Mouse (Mus musculus) MEL (cell line): ENCODE measurements around the gene H2-DMa. TPM values are rescaled to one million over a fixed set of nuclear protein-coding genes. Genes with fewer than 3 reads are reported as not detected.
A peak's percentile ranks its signal among the peaks of the same experiment; 100 is the strongest.

Experiments used
- DNase-seq: peaks from one replicate; pipeline ENCODE4 v3.0.0; 2011; ENCODE audit warnings: low read depth, low spot score
- H3K27ac ChIP-seq: 2 replicates; pipeline ENCODE4 v1.5.1; 2012; ENCODE audit warnings: low read depth, mild to moderate bottlenecking, control low read depth, low read length, moderate library complexity; ENCODE audit not compliant: control insufficient read depth
- H3K27me3 ChIP-seq, 2 experiments: fragments of 150-350 bp in 1 of 2; sonication (generic) in 1 of 2; 2 replicates each; pipeline ENCODE4 v1.6.1; 2012; ENCODE audit warnings: low read length in 2 of 2, mild to moderate bottlenecking in 2 of 2, improper control_type of control experiment in 1 of 2, moderate library complexity in 1 of 2; ENCODE audit not compliant: insufficient read depth in 2 of 2, control insufficient read depth in 1 of 2
- H3K36me3 ChIP-seq, 2 experiments: 2 replicates each; pipeline ENCODE4 v1.6.1; 2012 to 2014; ENCODE audit warnings: low read length in 2 of 2, improper control_type of control experiment in 1 of 2, inconsistent platforms in 1 of 2, mild to moderate bottlenecking in 1 of 2; ENCODE audit not compliant: insufficient read depth in 2 of 2, control insufficient read depth in 1 of 2
- H3K4me1 ChIP-seq, 2 experiments: fragments of 150-350 bp in 1 of 2; sonication (generic) in 1 of 2; 2 replicates each; pipeline ENCODE4 v1.6.1; 2012; ENCODE audit warnings: low read length in 2 of 2, improper control_type of control experiment in 1 of 2, mild to moderate bottlenecking in 1 of 2; ENCODE audit not compliant: insufficient read depth in 2 of 2, control insufficient read depth in 1 of 2
- H3K4me3 ChIP-seq, 2 experiments: fragments of 150-350 bp in 1 of 2; sonication (generic) in 1 of 2; 2 replicates each; pipeline ENCODE4 v1.5.1; 2012; ENCODE audit warnings: low read depth in 2 of 2, low read length in 2 of 2, mild to moderate bottlenecking in 2 of 2, moderate library complexity in 2 of 2, control low read depth in 1 of 2, improper control_type of control experiment in 1 of 2; ENCODE audit not compliant: control insufficient read depth in 1 of 2, insufficient read depth in 1 of 2
- H3K79me2 ChIP-seq: 2 replicates; pipeline ENCODE4 v1.6.1; 2012; ENCODE audit warnings: mild to moderate bottlenecking, low read length, moderate library complexity; ENCODE audit not compliant: control insufficient read depth, poor library complexity, insufficient read depth
- H3K9ac ChIP-seq: 2 replicates; pipeline ENCODE4 v1.6.1; 2012; ENCODE audit warnings: low read depth, mild to moderate bottlenecking, control low read depth, low read length, moderate library complexity; ENCODE audit not compliant: control insufficient read depth, poor library complexity, severe bottlenecking
- H3K9me3 ChIP-seq: fragments of 150-350 bp; sonication (generic); replicated peaks from 2 replicates; pipeline ENCODE4 v1.6.1; 2012; ENCODE audit warnings: mild to moderate bottlenecking, low read length, improper control_type of control experiment, moderate library complexity; ENCODE audit not compliant: insufficient read depth
- BHLHE40 ChIP-seq: IDR thresholded peaks from 2 replicates; pipeline ENCODE4 v1.6.1; 2012; ENCODE audit warnings: low read depth, mild to moderate bottlenecking, inconsistent platforms, low read length, improper control_type of control experiment, borderline replicate concordance
- CHD1 ChIP-seq: IDR thresholded peaks from 2 replicates; pipeline ENCODE4 v1.6.1; 2012; ENCODE audit warnings: low read depth, mild to moderate bottlenecking, inconsistent platforms, low read length, improper control_type of control experiment
- CHD2 ChIP-seq: IDR thresholded peaks from 2 replicates; pipeline ENCODE4 v1.6.1; 2011; ENCODE audit warnings: low read length, improper control_type of control experiment
- CTCF ChIP-seq, 3 experiments: IDR thresholded peaks in 2 of 3; conservative IDR thresholded peaks in 1 of 3; 2 replicates each; pipeline ENCODE4 v1.5.1; 2011 to 2012; ENCODE audit warnings: low read length in 3 of 3, low read depth in 2 of 3, mild to moderate bottlenecking in 2 of 3, improper control_type of control experiment in 1 of 3, inconsistent platforms in 1 of 3, mixed read lengths in 1 of 3, moderate library complexity in 1 of 3; ENCODE audit not compliant: control insufficient read depth in 1 of 3, insufficient read depth in 1 of 3, poor library complexity in 1 of 3, severe bottlenecking in 1 of 3
- ELF1 ChIP-seq: IDR thresholded peaks from 2 replicates; pipeline ENCODE4 v1.6.1; 2014; ENCODE audit warnings: low read depth, mild to moderate bottlenecking, inconsistent platforms, low read length, improper control_type of control experiment, moderate library complexity
- EP300 ChIP-seq, 2 experiments: IDR thresholded peaks; 2 replicates each; pipeline ENCODE4 v1.6.1; 2011; ENCODE audit warnings: improper control_type of control experiment in 2 of 2, low read length in 2 of 2, low read depth in 1 of 2, mild to moderate bottlenecking in 1 of 2
- ETS1 ChIP-seq: IDR thresholded peaks from 2 replicates; pipeline ENCODE4 v1.6.1; 2012; ENCODE audit warnings: low read depth, mild to moderate bottlenecking, inconsistent platforms, low read length, improper control_type of control experiment, moderate library complexity
- MAX ChIP-seq: IDR thresholded peaks from 2 replicates; pipeline ENCODE4 v1.6.1; 2011; ENCODE audit warnings: low read length, improper control_type of control experiment
- MXI1 ChIP-seq: IDR thresholded peaks from 2 replicates; pipeline ENCODE4 v1.6.1; 2011; ENCODE audit warnings: mild to moderate bottlenecking, low read depth, low read length, improper control_type of control experiment
- MYB ChIP-seq: IDR thresholded peaks from 2 replicates; pipeline ENCODE4 v1.6.1; 2011; ENCODE audit warnings: mild to moderate bottlenecking, low read depth, low read length, improper control_type of control experiment
- NELFE ChIP-seq: IDR thresholded peaks from 2 replicates; pipeline ENCODE4 v1.6.1; 2011; ENCODE audit warnings: low read depth, low read length, improper control_type of control experiment
- NRF1 ChIP-seq: IDR thresholded peaks from 2 replicates; pipeline ENCODE4 v1.6.1; 2014; ENCODE audit warnings: low read depth, mild to moderate bottlenecking, inconsistent platforms, low read length, improper control_type of control experiment, moderate library complexity; ENCODE audit not compliant: poor library complexity, insufficient read depth, severe bottlenecking
- POLR2A ChIP-seq, 2 experiments: IDR thresholded peaks; 2 replicates each; pipeline ENCODE4 v1.6.1; 2011 to 2012; ENCODE audit warnings: low read length in 2 of 2, mild to moderate bottlenecking in 2 of 2, control low read depth in 1 of 2, improper control_type of control experiment in 1 of 2, low read depth in 1 of 2, moderate library complexity in 1 of 2; ENCODE audit not compliant: control insufficient read depth in 1 of 2, insufficient read depth in 1 of 2, poor library complexity in 1 of 2
- POLR2AphosphoS2 ChIP-seq: IDR thresholded peaks from 2 replicates; pipeline ENCODE4 v1.6.1; 2011; ENCODE audit warnings: low read length, improper control_type of control experiment
- SMC3 ChIP-seq: IDR thresholded peaks from 2 replicates; pipeline ENCODE4 v1.6.1; 2011; ENCODE audit warnings: low read depth, low read length, improper control_type of control experiment
- TAL1 ChIP-seq: IDR thresholded peaks from 2 replicates; pipeline ENCODE4 v1.6.1; 2012; ENCODE audit warnings: mild to moderate bottlenecking, inconsistent platforms, low read length, moderate library complexity, mixed read lengths
- TCF12 ChIP-seq: IDR thresholded peaks from 2 replicates; pipeline ENCODE4 v1.6.1; 2014; ENCODE audit warnings: low read depth, mild to moderate bottlenecking, inconsistent platforms, low read length, improper control_type of control experiment, moderate library complexity
- UBTF ChIP-seq: IDR thresholded peaks from 2 replicates; pipeline ENCODE4 v1.6.1; 2012; ENCODE audit warnings: low read depth, mild to moderate bottlenecking, inconsistent platforms, low read length, improper control_type of control experiment, moderate library complexity, borderline replicate concordance; ENCODE audit not compliant: insufficient read depth
- polyA plus RNA-seq, 2 experiments: library from polyadenylated mRNA; stranded (reverse) in 1 of 2; unstranded in 1 of 2; fragments of >175 nt in 1 of 2; fragments of >200 nt in 1 of 2; gene quantifications; 2 replicates each; pipeline versions ENCODE4 v1.2.1 to v1.2.4; 2012; ENCODE audit warnings: low replicate concordance in 2 of 2, low read depth in 1 of 2; ENCODE audit not compliant: insufficient read length in 2 of 2, insufficient read depth in 1 of 2, missing spikeins in 1 of 2
- total RNA-seq: library from RNA; depleted of rRNA; stranded (reverse); fragments of 300-350 nt; gene quantifications from 2 replicates; pipeline ENCODE4 v1.2.3, GENCODE M21; 2012

H2-DMa gene
- total and polyA plus RNA-seq, 3 experiments = 38.3 to 38.7 TPM; not detected in 1

DNA sequence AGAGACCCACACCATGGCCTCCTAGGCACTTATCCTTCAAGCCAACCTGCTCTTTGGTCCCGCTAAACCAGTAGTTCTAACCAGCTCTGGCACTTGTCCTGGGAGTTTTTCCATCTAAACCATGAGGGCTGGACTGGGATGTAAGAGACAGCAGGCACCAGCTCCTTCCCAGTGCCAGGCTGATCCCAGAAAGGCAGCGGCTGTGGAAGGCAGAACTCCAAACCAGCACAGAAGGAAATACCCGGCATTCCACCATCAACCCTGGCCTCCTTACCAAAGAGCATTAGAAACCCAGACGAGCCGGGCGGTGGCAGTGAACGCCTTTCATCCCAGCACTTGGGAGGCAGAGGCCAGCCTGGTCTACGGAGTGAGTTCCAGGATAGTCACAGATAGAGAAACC, 9.0 kb upstream of the H2-DMa start:
- H3K4me1 ChIP-seq = no peaks in the 10 kb centered on the region
- no peaks in the 10 kb centered on the region for H3K27me3 ChIP-seq
- DNase-seq = no peak
- no peak overlapping the region for H3K27ac ChIP-seq
- H3K4me3 ChIP-seq = no peak overlapping the region
- H3K9me3 ChIP-seq = no peaks in the 10 kb centered on the region
- TF ChIP-seq NRF1 (no peak), TCF12 (no peak), NELFE (no peak), TAL1 (no peak), POLR2AphosphoS2 (peak; percentile 19; the same call in 1 of the 2 replicates)
- H3K36me3 ChIP-seq = peaks cover 7 to 26% of the 10 kb centered on the region in 2 experiments
- peaks cover 8% of the 10 kb centered on the region for H3K79me2 ChIP-seq
- H3K9ac ChIP-seq = no peak overlapping the region

DNA sequence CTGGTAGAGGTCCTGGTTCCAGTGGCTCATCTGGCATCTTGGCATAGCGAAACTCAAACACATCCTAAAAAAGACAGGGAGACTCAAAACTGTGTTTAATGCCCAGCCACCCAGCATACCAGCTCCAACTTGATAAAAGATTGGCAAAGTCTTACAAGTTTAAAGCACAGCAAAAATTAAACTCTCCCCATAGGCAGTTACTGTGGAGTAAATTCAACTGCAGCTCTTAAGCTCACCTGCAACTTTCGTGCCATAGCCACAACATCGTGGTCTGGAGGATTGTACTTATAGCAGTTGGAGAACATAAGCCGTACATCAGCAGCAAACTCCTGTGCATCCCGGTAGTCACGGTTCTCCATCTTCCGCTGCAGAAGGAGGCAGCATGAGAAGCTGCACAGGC, 5.2 kb upstream of the H2-DMa start:
- no peak for DNase-seq
- TF ChIP-seq POLR2AphosphoS2 = 0 out of 2 replicates have a peak, but pooled peaks have one; percentile 34
- TF ChIP-seq POLR2A (IDR thresholded peaks at IDR 0.05; ENCODE audit: control insufficient read depth in 1 of 2, insufficient read depth in 1 of 2, low read depth in 1 of 2, low read length in 2 of 2, poor library complexity in 1 of 2) = 0 out of 4 replicates have a peak, but pooled peaks of 1 of the 2 experiments have one; percentile 37
- TF ChIP-seq CHD2 = no peak
- no peak for TF ChIP-seq CTCF (IDR thresholded peaks at IDR 0.05 in 2 of 3, conservative IDR thresholded peaks at IDR 0.05 in 1 of 3; ENCODE audit: control insufficient read depth in 1 of 3, insufficient read depth in 1 of 3, low read depth in 2 of 3, low read length in 3 of 3, poor library complexity in 1 of 3, severe bottlenecking in 1 of 3)
- no peaks in the 10 kb centered on the region; a peak in 1 of 4 replicates for H3K4me1 ChIP-seq
- peaks cover 22 to 45% of the 10 kb centered on the region in 2 experiments for H3K36me3 ChIP-seq
- H3K9me3 ChIP-seq = no peaks in the 10 kb centered on the region
- no peak overlapping the region for H3K4me3 ChIP-seq
- H3K27ac ChIP-seq = no peak overlapping the region
- no peaks in the 10 kb centered on the region for H3K27me3 ChIP-seq
- H3K9ac ChIP-seq = no peak overlapping the region
- H3K79me2 ChIP-seq = peaks cover 44% of the 10 kb centered on the region

- Histone ChIP-seq H3K27ac (peak overlapping the region; percentile 7; the same call in 1 of the 2 replicates), H3K79me2 (peaks cover 69% of the 10 kb centered on the region), H3K4me3 (peak overlapping the region; percentile 59 to 98), H3K4me1 (no peaks in the 10 kb centered on the region; a peak in 1 of 4 replicates), H3K36me3 (peaks cover 22 to 43% of the 10 kb centered on the region in 2 experiments), H3K9me3 (no peaks in the 10 kb centered on the region), H3K9ac (peak overlapping the region; percentile 95), H3K27me3 (no peaks in the 10 kb centered on the region)
- peak; percentile 95 for TF ChIP-seq CHD1
- TF ChIP-seq MAX = peak; percentile 26; the same call in 1 of the 2 replicates
- TF ChIP-seq POLR2A (IDR thresholded peaks at IDR 0.05; ENCODE audit: control insufficient read depth in 1 of 2, insufficient read depth in 1 of 2, low read depth in 1 of 2, low read length in 2 of 2, poor library complexity in 1 of 2) = peak in 1 of 2 experiments; percentile 16; a peak in 1 of 4 replicates
- TF ChIP-seq UBTF = no peak
- peak; percentile 43; the same call in 1 of the 2 replicates for TF ChIP-seq MXI1
- TF ChIP-seq ETS1 = 0 out of 2 replicates have a peak, but pooled peaks have one; percentile 6
- no peak for TF ChIP-seq BHLHE40
- no peak for TF ChIP-seq ELF1
- TF ChIP-seq EP300 (IDR thresholded peaks at IDR 0.05; ENCODE audit: low read depth in 1 of 2, low read length in 2 of 2) = no peak
- TF ChIP-seq NELFE = no peak
- no peak for TF ChIP-seq MYB
- TF ChIP-seq SMC3 = peak; percentile 14; the same call in 1 of the 2 replicates
- peak; percentile 71 for DNase-seq
Measured at GRCm38 (mm10) chr17:34116736-34117370, 2.5 kb upstream of the H2-DMa start.
